Mouse (Mus musculus) lung, adult 2 months (tissue): ENCODE results near the gene 4931409K22Rik.

Source experiments
- CTCF ChIP-seq: fragments of 200-500 bp; IDR thresholded peaks from 2 replicates; pipeline ENCODE4 v1.5.1; 2011; ENCODE audit warnings: mild to moderate bottlenecking, low read length, control low read depth; ENCODE audit not compliant: insufficient read depth
- POLR2A ChIP-seq: fragments of 200-500 bp; IDR thresholded peaks from 2 replicates; pipeline ENCODE4 v1.6.1; 2011; ENCODE audit warnings: low read depth, mild to moderate bottlenecking, control low read depth, low read length, borderline replicate concordance; ENCODE audit errors: extremely low read depth

DNA sequence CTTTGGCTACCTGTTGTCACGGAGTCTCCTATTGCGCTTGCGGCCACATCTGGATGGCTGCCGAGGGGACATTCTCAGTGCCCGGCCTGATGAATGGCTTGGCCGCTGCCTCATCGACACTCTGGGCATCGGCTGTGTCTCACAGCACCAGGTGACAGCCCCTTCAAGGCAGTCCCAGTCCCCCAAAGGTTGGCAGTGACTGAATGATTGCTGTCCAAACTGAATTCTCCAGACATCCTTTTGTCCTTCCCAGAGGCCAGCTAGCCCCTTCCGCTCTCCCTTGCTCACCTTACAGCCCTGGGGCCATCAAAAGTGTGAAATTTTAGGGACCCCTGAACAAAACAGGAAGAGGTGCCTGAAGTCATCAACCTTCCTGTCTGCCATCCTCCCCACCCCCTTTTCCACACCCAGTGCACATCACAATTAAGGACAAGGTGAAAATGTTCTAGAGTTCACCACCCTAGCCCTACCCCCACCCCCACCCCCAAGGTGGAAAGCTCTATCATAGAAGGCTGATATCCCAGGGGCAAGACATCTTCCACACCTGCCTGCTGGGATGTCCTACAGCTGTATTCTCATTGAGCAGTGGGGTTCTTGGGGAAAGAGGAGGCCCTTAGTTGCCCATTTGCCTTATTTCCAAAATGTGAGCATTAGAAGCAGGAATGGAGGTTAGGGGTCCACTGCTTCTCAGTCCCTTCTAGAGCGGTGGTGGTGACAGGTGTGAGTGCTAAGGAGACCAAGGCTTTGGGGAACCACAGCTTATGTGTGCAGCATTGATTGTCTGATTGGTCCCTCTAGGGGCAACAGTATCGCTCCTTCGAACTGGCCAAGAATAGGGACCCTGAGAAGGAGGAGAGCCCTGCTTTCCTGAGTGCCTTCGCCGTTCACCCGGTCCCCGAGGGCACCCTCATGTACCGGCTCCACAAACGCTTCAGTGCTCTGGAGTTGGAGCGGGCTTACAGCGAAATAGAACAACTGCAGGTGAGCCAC lies 33.2 kb upstream of the 4931409K22Rik start:
- no peak for TF ChIP-seq CTCF
- no peak for TF ChIP-seq POLR2A
